Mouse (Mus musculus): ENCODE measurements around the gene Rbm18.
"Not testable (repeated sequence)": the region's sequence is repeated elsewhere in the genome, so short reads cannot be mapped to it uniquely, and the experiment has no call there.

The Rbm18 gene

DNA sequence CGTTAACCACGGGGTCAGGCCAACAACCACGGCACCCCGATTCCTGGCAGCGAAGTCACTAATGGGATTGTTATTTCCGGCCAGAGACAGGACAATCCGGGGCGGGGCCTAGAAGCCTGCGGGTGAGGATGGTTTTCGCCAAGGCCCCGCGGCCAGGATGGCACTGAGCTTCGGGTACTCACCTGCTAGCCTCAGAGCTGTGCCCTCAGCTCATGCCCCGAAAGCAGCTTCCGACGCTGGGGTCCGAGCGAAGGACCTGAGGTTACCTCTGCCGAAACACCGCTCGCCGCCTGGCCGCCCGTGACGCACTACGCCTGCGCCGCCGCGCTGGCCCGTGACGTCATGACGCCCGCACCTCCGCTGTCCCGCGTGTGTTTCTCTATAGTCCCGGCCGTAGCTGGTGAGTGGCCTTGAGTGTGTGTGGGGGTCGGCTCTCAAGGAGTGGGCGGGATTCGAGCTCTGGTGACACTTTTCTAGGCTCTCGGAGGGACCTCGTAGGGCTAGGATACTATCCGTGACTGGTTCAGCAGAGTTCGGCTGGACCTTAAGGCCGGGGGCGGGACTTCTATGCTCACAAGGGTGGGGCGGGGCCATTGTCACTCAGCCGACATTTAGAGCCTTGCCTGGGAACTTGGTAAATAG is at the start of gene Rbm18, which contains the start of gene Mrrf:
Gene Rbm18, minus strand, starts transcription at position 474 of the 642 bp plus-strand sequence.
Gene Mrrf, plus strand, starts transcription at position 90 of the 642 bp plus-strand sequence.
- in situ Hi-C loops (cut with MboI; ENCODE audit: low sequenced_read_pairs), result no loop called here

DNA sequence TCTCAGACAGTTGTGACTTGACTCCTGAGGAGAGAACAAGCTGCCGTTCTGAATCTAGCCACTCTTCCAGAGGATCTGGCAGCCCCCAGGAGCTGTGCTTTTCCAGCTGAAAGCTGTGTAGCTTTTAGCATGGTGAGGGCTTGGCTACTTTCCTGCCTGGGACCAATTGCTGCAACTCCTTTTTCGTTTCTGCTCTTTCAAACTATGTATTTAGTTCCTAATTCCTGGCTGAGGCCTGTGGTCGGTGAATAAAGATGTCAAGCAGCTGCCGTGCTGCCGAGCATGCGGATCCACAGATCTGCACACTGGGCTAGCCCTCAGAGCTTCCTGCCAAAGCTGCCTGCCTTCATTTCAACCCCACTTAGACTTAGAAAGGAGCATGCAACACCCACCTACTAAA is 48.3 kb upstream of the Rbm18 start:
- in situ Hi-C loops (cut with MboI; ENCODE audit: low sequenced_read_pairs), result no loop called here

DNA sequence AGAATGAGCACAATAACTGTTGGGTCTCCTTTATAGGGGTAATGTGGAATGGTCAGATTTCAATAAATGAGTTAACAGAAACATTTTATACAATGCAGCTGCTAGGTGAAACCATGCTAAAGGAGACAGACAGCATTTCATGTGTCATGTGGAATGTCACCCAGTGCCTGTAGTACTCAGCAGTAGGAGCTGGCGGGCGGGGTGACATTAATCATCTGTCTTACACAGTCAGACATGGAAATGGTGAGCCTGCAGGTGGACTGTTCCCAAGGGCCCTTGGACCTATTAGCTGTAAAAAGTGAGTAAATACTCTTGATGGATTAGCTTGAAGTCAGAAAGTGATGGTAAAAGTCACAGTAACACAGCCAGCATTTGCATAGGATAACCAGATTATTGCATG is 47.6 kb upstream of the Rbm18 start:
- in situ Hi-C loops (cut with MboI; ENCODE audit: low sequenced_read_pairs), result no loop called here

DNA sequence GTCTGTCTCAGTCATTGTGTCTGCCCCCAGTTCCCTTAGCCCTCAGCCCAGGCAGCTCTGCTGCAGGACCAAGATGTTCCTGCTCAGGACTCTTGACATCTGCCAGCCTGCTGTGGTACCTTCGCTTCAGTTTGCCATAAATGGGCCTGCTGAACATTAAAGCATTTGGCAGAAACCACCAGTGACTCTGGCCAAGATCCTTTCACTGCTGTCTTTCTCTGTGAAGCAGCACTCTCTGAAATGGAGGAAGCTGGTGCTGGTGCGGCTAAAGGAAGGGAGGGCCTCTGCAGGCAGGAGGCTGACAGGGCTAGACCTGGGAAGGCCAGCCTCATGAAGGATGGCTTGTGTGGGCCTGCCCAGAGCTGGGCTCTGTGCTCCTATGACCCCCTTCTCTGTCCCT is 46.7 kb upstream of the Rbm18 start:
- in situ Hi-C loops (cut with MboI; ENCODE audit: low sequenced_read_pairs), result no loop called here

DNA sequence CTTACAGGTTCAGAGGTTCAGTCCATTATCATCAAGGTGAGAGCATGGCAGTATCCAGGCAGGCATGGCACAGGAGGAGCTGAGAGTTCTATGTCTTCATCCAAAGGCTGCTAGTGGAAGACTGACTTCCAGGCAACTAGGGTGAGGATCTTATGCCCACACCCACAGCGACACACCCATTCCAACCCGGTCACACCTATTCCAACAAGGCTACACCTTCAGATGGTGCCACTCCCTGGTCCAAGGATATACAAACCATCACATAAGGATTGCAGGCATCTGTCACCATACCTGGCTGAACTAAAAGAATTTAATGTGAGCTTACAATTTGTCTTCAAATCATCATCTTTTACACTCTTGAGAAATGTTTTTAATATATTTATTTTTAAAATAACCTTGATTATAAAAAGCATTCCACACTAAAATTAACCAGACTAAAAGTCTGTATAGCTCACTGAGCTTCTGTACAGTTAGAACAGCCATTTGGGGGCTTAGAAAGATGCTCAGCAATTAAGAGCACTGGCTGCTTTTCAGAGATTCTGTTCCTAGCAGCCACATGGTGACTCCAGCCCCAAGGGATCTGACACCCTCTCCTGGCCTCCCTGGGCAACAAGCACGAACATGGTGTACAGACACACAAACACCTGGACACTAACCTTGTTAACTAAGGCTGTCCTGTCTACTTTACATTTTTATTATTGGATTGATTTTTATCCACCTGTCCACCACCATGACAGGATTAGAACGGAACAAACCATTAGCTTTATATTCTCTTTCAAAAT is 45.2 kb upstream of the Rbm18 start:
- in situ Hi-C loops (cut with MboI; ENCODE audit: low sequenced_read_pairs), result not testable (repeated sequence)

DNA sequence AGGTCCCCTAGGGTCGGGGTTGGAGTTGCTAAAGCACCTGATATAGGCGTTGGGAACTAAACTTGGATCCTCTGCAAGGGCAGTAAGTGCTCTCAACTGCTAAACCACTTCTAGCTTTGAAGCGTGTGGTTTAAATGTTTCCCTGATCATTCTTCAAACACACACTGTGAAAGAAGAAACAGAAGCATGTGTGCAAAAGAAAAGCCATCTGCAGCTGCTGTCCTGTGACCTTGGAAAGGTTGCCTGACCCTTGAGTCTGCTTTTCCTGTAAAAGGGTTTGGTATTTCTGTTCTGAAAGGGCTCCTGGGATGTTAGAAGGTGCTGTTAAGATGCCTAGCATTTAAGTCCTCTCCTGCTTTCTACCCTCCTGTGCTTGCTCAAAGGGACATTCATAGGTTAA is 42.9 kb upstream of the Rbm18 start:
- in situ Hi-C loops (cut with MboI; ENCODE audit: low sequenced_read_pairs), result no loop called here

DNA sequence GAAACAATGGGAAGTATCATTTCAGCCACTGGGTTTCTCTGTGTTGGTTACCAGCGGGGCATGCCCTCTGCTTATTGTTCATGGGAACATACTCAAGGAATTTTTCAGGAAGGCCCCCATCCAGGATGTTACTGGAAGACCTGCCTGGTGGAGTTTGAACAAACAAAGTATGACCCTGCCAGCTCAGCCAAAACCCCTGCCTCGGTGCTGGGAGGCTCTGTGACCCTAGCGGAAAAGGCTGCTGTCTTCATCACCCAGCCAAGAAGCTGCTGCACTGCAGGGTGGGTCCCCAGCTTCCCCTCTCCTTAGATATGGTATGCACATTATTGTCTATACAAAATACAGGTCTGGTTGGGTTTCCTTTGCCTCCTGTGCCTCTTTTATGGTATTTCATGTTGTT is 36.0 kb upstream of the Rbm18 start:
- in situ Hi-C loops (cut with MboI; ENCODE audit: low sequenced_read_pairs), result no loop called here

DNA sequence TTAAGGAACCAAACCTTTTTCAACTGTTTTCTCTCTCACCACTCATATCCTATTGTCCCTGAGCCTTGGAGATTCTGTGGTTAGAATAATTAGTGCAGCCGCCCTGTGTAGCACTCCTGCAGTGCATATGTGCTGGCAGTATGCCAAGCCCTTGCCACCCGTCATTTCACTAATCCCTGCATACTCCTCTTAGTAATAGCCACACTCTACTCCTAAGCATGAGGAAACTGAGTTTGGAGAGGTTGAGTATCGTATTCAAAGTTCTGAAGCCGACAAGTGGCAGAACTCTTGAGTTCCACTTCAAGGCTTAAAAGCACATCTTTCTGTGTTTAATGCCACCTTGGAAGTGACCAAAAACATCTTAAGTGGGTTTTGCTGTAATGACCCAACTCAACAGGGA is 35.6 kb upstream of the Rbm18 start:
- in situ Hi-C loops (cut with MboI; ENCODE audit: low sequenced_read_pairs), result no loop called here

DNA sequence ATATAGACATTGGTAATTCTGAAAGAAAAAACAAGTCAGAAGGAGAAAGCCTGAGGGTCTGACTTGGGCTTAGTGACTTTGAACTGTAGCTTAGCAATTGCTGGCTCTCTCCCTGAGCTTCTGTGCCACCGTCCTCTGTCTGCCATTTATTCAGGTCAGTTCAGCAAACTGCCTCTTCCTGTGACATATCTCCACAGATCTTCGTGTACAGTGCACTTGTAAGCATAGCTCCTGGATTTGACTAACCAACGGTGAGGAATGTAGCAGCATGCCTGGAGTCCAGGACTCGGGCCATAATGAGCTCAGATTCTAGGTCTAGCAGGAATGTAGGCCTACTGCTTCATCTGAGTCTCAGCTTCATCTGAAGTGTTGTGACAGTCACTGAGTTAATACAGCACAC is 32.6 kb upstream of the Rbm18 start:
- in situ Hi-C loops (cut with MboI; ENCODE audit: low sequenced_read_pairs), result no loop called here

DNA sequence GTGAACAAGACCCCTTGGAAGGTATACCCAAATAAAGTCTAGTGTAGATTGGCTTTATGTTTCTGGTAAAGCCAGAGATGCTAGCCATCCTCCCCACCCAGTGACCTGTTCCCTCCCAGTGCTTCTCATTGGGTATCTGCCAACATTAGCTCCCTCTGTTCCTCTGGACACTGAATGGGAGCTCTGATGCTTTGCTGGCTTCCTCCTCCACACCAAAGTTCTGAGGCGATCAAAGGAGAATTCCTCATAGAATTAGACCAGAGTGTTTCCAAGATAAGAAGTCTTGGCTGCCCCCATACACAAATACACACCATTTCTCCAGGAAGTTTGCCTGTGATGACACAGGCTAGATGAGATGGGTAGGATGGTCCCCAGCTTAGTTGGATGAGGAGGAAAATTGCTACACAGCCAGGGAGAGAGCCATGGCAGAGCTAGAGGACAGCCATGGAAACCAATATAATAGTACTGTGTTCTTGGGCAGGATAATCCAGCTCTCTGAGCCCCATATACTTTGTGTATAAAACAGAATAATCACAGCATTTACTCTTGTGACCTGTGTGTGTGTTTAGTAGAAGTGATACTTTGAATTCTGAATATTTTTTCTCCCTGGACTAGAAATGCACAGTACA is 31.5 kb upstream of the Rbm18 start:
- in situ Hi-C loops (cut with MboI; ENCODE audit: low sequenced_read_pairs), result no loop called here

DNA sequence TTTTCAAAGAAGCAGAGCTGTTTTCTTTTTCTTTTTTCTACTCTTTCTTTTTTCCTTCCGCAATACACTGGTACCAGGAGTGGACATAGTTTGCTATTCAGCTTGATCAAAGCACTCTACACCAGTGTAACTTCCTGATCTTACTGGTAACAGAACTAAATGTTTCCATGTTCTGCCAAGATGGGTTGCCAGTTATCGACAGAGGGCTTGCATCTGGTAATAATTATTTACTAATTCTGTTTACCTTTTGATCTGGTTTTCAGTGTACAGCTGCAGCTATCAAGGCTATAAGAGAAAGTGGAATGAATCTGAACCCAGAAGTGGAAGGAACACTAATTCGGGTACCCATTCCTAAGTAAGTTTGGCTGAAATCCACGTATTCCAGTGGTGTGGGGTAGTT is 22.8 kb upstream of the Rbm18 start:
- in situ Hi-C loops (cut with MboI; ENCODE audit: low sequenced_read_pairs), result no loop called here

DNA sequence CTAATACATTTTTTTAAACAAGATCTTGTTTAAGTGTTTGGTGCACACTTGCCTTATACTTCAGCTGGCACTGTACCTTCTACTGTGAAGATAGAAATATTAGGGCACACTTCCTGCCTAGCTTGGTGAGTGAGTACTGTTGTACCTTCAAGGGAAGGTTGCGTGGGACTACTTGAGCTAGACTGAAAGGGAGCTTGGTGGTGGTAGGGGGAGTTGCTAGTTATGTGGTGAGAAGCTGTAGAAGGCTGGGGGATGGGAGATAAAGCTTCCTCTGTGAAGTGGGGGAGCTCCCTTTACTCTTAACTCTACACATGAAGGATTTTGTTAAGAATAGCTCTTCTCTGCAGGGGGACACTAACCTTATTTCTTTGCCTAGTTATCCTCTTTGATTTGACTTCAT is 20.9 kb upstream of the Rbm18 start:
- in situ Hi-C loops (cut with MboI; ENCODE audit: low sequenced_read_pairs), result no loop called here

DNA sequence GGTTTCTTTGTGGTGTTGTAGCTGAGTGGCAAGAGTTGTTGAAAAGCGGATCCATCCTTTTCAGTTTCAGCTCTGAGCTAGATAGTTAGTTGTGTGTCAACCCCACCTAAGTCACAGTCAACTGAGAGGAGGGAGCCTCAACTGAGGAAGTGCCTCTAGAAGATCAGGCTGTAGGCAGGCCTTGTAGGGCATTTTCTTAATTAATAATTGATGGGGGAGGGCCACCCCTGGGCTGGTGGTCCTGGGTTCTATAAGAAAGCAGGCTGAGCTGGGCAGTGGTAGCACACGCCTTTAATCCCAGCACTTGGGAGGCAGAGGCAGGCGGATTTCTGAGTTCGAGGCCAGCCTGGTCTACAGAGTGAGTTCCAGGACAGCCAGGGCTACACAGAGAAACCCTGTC is 15.8 kb upstream of the Rbm18 start:
- in situ Hi-C loops (cut with MboI; ENCODE audit: low sequenced_read_pairs), result not testable (repeated sequence)

DNA sequence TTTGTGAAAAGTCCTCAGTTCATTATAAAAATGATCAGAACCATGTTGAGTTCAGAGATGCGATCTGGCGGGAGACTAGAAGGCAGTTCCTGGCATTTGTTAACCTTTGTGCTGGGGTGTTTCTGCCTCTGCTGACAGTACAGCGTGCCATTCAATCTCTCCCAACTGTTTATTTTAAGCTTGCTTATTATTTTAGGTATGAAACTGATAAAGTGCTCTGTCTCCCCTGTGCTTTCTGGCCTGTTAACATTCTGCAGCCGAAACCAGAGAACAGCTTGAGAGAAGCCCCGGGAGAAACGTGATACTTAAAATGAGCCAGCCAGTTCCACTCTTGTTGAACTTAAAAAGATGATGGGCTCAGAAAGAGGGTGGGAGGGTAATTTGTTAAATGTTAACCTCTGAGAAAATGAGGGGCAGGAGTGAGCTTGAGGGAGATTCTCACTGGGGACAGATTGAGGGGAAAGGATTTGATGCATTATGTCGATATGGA is 12.3 kb upstream of the Rbm18 start:
- in situ Hi-C loops (cut with MboI; ENCODE audit: low sequenced_read_pairs), result no loop called here

DNA sequence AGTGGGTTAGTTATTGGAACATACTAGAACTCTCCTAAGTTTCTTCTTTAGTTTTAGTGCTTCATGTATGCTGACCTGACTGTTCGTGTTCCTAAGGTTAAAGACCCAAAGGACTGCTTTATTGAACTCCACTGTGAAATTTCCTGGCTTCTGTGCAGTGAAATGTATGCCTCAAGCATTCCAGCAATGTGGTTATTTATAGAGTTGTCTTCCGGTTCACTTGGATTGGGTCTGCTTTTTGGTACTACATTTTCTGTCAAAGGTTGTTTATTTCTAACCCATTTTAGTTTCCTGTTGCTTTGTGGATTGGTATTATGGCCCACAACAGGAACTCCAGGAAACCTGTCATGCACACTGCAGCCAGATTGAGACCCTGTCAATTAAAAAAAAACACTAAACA is 2.5 kb upstream of the Rbm18 start:
- in situ Hi-C loops (cut with MboI; ENCODE audit: low sequenced_read_pairs), result no loop called here

DNA sequence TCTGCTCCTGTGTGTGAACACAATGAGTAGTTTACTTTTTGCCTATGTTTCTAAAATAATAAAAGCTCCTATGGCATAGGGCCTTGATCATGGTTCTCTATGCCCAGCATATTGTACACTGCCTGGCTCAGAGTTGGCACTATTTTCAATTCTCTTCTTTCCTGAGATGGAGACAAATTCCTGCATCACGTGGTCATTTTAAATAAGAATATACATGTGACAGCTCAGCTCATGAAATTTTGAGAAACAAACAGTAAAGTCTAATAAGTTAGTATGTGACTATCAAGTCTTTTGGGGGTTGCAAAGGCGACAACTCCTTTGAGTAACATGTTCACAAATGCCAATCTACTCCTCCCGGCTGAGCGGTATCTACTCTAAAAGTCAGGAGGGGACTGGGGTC is 686 bp downstream of the Rbm18 start:
- in situ Hi-C loops (cut with MboI; ENCODE audit: low sequenced_read_pairs), result no loop called here

DNA sequence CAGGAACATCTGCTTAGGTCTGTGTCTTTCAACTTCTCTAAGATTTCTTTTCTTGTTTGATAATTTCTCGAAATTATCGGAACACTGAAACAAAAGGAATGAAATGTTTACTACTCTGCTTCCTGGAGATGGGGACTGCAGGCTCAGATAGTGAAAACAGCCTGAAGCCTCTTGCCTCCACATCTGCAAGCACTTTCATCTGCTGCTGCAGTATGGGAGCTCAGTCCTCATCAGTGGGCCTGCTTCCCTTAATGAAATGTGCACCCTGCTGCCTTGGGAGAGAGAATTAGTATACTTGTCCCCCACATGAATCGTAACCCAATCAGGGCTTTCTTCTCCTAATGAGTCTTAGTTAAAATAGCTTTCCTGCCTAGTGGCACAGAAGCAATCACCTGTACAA is 7.5 kb downstream of the Rbm18 start:
- in situ Hi-C loops (cut with MboI; ENCODE audit: low sequenced_read_pairs), result no loop called here

DNA sequence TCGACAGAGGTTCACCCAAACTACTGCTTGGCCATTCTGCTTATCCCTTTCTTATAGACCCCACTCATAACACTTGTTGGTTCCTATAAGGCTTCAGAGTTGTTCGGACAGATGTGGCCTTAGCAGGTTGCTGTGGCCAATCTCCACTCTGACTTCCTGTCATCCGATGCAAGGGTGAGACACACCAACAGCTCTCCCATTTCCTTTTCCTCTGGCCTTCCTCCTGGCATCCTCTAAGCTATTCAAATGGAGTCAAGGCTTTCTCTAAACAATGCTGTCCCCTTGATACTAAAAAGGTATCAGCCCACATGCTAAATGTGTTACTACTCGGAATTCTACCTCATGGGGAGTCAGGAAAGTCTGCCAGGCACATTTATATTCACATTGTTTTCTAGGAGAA is 8.6 kb downstream of the Rbm18 start:
- in situ Hi-C loops (cut with MboI; ENCODE audit: low sequenced_read_pairs), result no loop called here

DNA sequence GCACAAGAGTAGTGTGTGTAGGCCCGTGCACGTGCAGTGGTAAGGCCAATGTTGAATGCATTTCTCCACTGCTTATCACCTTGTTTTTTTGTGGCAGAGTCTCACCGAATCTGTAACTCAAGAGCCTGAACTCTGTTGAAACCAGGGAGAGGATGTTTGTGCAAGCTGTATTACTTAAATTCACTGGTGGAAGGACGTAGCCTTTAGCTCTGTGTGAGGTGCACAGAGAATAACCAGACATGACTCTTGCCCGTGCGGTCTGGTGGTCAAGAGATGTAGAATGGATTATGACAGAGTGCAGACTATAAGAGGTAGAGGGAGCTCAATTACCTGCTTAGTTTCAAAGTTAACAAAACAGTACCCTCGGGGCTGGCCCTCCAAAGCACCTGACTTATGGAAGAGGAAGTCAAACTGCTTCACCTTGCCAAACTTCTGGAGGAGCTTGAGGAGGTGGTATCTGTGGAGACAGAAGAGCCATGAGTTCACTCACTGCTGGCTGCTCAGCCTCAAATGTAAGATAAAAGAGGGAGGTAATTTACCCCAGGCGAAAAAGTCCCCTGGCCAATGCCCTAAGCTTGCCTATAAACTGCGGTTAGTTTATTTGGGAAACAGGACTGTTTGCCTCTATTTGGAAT is 9.7 kb downstream of the Rbm18 start:
- in situ Hi-C loops (cut with MboI; ENCODE audit: low sequenced_read_pairs), result no loop called here

DNA sequence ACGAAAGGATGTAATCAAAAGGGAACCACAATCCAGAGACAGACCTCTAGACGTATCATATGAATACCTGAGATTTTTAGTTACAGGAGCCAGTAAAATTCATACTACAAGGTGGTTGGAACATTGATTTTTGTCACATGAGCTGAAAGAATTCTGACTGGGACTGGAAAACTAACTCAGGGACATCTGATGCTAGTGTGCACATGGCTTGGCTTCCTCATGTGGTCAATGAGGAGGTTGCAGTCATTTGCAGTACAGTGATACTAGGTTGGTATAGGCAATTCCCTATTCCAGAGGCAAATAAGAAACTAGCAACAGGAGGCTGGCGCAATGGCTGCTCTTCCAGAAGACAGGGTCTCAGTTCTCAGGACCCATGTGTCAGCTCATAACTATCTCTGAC is 23.9 kb downstream of the Rbm18 start:
- in situ Hi-C loops (cut with MboI; ENCODE audit: low sequenced_read_pairs), result no loop called here

DNA sequence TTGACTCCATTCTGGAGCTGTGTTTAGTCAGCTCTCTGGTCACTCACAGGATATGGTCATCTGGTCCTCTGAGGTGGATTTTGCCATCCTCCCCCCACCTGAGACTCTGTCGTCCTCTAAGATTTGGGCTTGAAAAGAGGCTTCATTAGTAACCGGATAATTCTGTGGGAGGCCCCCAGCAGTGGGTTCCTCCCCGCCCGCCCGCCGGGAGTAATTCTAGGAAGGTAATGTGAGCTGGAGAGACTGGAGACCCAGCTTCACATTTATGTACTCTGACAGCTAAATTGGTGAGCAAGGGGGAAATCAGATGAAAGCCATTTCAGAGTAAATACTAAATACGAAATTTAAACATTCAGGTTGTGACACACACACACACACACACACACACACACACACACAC is 28.0 kb downstream of the Rbm18 start:
- in situ Hi-C loops (cut with MboI; ENCODE audit: low sequenced_read_pairs), result no loop called here
